Mouse (Mus musculus): ENCODE data around the gene Dusp22.

- TF ChIP-seq CTCF (IDR thresholded peaks at IDR 0.05; ENCODE audit: control insufficient read depth, insufficient read depth, low read length) (no peak), POLR2A (IDR thresholded peaks at IDR 0.05; ENCODE audit: borderline replicate concordance, control insufficient read depth, low read depth, low read length) (no peak)
These were observed 6.7 kb upstream of the Dusp22 start for GRCm38 (mm10) chr13:30653051-30653450.

Measured in bone marrow, adult 2 months (tissue).